Comparison of ENCODE assay signal across 8 mouse cellular contexts in genomic region chr15:85646639-85647277, GRCm38 (mm10).
DNase-seq lines count a peak whose midpoint lies in the region; ATAC-seq and TF ChIP-seq lines count a peak whose summit lies in the region.

No protein-coding gene starts in this region.

- ATAC-seq in hindbrain, embryonic 13.5 days (ENCODE audit: low FRiP score) = peak; percentile 40; the same call in 1 of the 2 replicates
- ATAC-seq in midbrain, embryonic 11.5 days (ENCODE audit: low FRiP score) = no peak
- no peak for ATAC-seq in megakaryocyte progenitor cell, adult 5-6 weeks (replicated peaks; ENCODE audit: poor library complexity)

- TF ChIP-seq EP300 in heart, adult 2 months (IDR thresholded peaks at IDR 0.05; ENCODE audit: insufficient read depth, low read depth, low read length) = no peak

- no peaks in the 10 kb centered on the region for H3K79me2 ChIP-seq in heart, adult 2 months (replicated peaks; ENCODE audit: control insufficient read depth, insufficient read depth, low read length)

- H3K36me3 ChIP-seq in heart, adult 2 months (ENCODE audit: control insufficient read depth, insufficient read depth, low read length) = no peaks in the 10 kb centered on the region
- H3K36me3 ChIP-seq in hindbrain, embryonic 13.5 days = no peaks in the 10 kb centered on the region
- no peaks in the 10 kb centered on the region for H3K36me3 ChIP-seq in midbrain, embryonic 11.5 days (ENCODE audit: control insufficient read depth, insufficient read depth, low read length)

- H3K4me3 ChIP-seq in heart, adult 2 months = peak overlapping the region; percentile 68
- H3K4me3 ChIP-seq in hindbrain, embryonic 13.5 days = peak overlapping the region; percentile 39
- H3K4me3 ChIP-seq in midbrain, embryonic 11.5 days (ENCODE audit: low read depth, low read length) = peak overlapping the region; percentile 23; the same call in 1 of the 2 replicates

- peak overlapping the region; percentile 90 for H3K9ac ChIP-seq in heart, adult 2 months (ENCODE audit: low read depth, low read length)
- peak overlapping the region; percentile 72 for H3K9ac ChIP-seq in hindbrain, embryonic 13.5 days
- no peak overlapping the region; the same call in 1 of the 2 replicates for H3K9ac ChIP-seq in midbrain, embryonic 11.5 days (ENCODE audit: low read length)

- TF ChIP-seq CTCF in heart, adult 2 months (IDR thresholded peaks at IDR 0.05) = no peak

- no peaks in the 10 kb centered on the region for H3K27me3 ChIP-seq in heart, adult 2 months (ENCODE audit: control insufficient read depth, insufficient read depth, low read length)
- peaks cover 90% of the 10 kb centered on the region for H3K27me3 ChIP-seq in hindbrain, embryonic 13.5 days
- peaks cover 84% of the 10 kb centered on the region for H3K27me3 ChIP-seq in midbrain, embryonic 11.5 days (ENCODE audit: control insufficient read depth, insufficient read depth, low read length)

- H3K4me2 ChIP-seq in hindbrain, embryonic 13.5 days = peak overlapping the region; percentile 61
- peak overlapping the region; percentile 42; the same call in 1 of the 2 replicates for H3K4me2 ChIP-seq in midbrain, embryonic 11.5 days

- peak overlapping the region; percentile 99 for H3K27ac ChIP-seq in heart, adult 2 months
- H3K27ac ChIP-seq in hindbrain, embryonic 13.5 days = peak overlapping the region; percentile 85
- no peak overlapping the region for H3K27ac ChIP-seq in midbrain, embryonic 11.5 days (ENCODE audit: low read depth, low read length)

- H3K4me1 ChIP-seq in heart, adult 2 months (ENCODE audit: control insufficient read depth, insufficient read depth, low read length) = peaks cover 21% of the 10 kb centered on the region
- H3K4me1 ChIP-seq in hindbrain, embryonic 13.5 days (replicated peaks) = peaks cover 34% of the 10 kb centered on the region
- peaks cover 7% of the 10 kb centered on the region for H3K4me1 ChIP-seq in midbrain, embryonic 11.5 days (ENCODE audit: control insufficient read depth, insufficient read depth, low read length)

- no peak for TF ChIP-seq POLR2A in heart, adult 2 months (IDR thresholded peaks at IDR 0.05; ENCODE audit: insufficient read depth, low read depth, low read length)

- intact Hi-C loops in heart, adult 2 months (cut with DNase I) = loop anchor here (1.0 kb wide), 1 partner anchor 35 kb away; no protein-coding TSS in a partner anchor
- intact Hi-C loops in heart, postnatal 25 days (cut with DNase I) = no loop called here

- no peaks in the 10 kb centered on the region for H3K9me3 ChIP-seq in hindbrain, embryonic 13.5 days
- no peaks in the 10 kb centered on the region for H3K9me3 ChIP-seq in midbrain, embryonic 11.5 days (ENCODE audit: control insufficient read depth, low read length)

- WGBS in heart, adult 2 months = 20% methylated on average over 9 of the region's 10 CpGs
- 33% methylated on average over 10 of the region's 10 CpGs for WGBS in hindbrain, embryonic 13.5 days
- WGBS in midbrain, embryonic 11.5 days = 42% methylated on average over 7 of the region's 10 CpGs

- no peak for DNase-seq in heart, adult 2 months
- no peak for DNase-seq in heart, postnatal 25 days (ENCODE audit: low spot score)
- peak; percentile 56 for DNase-seq in adrenal gland, postnatal 14 days
- DNase-seq in midbrain, embryonic 11.5 days (ENCODE audit: low spot score, missing footprints) = no peak
- DNase-seq in cerebellum, adult 18-20 months = no peak
- no peak for DNase-seq in adipocyte (ENCODE audit: low spot score)
